ENCODE assay signal across 9 mouse cellular contexts in genomic region chr2:104847645-104848044, GRCm38 (mm10). TPM values are rescaled to one million over a fixed set of nuclear protein-coding genes. Genes with fewer than 3 reads are reported as not detected.
DNase-seq lines count a peak whose midpoint lies in the region; TF ChIP-seq lines count a peak whose summit lies in the region.
"Had no signal": no experiment of that assay in that cellular context is flagged by ENCODE, and none has a peak within 500 bp of the region (broad histone marks: within the 10 kb centered on the region; RNA-seq: fewer than 3 reads in every experiment).

No protein-coding gene starts in this region.

- H3K9ac ChIP-seq in heart, adult 2 months (ENCODE audit: low read depth, low read length), result no peak overlapping the region
- H3K9ac ChIP-seq: liver, embryonic 13.5 days had no signal

- H3K36me3 ChIP-seq in heart, adult 2 months (ENCODE audit: control insufficient read depth, insufficient read depth, low read length), result no peaks in the 10 kb centered on the region
- no peaks in the 10 kb centered on the region for H3K36me3 ChIP-seq in heart, embryonic 10.5 days
- H3K36me3 ChIP-seq in spleen, adult 2 months (ENCODE audit: control insufficient read depth, insufficient read depth, low read length), result no peaks in the 10 kb centered on the region
- H3K36me3 ChIP-seq: liver, embryonic 13.5 days had no signal

- no peak overlapping the region for H3K4me3 ChIP-seq in heart, adult 2 months
- H3K4me3 ChIP-seq in heart, embryonic 10.5 days, result no peak overlapping the region
- H3K4me3 ChIP-seq in spleen, adult 2 months (ENCODE audit: extremely low read depth, insufficient read depth, insufficient read length), result no peak overlapping the region
- H3K4me3 ChIP-seq: liver, embryonic 13.5 days had no signal

- H3K27me3 ChIP-seq in heart, adult 2 months (ENCODE audit: control insufficient read depth, insufficient read depth, low read length), result no peaks in the 10 kb centered on the region
- H3K27me3 ChIP-seq in heart, embryonic 10.5 days (ENCODE audit: insufficient read depth, poor library complexity, severe bottlenecking), result peaks cover 20% of the 10 kb centered on the region
- no peaks in the 10 kb centered on the region for H3K27me3 ChIP-seq in spleen, adult 2 months (ENCODE audit: control insufficient read depth, insufficient read depth, low read length)

- no peak for DNase-seq in heart, adult 2 months
- no peak for DNase-seq in heart, embryonic 10.5 days (ENCODE audit: low spot score)
- DNase-seq in spleen, adult 2 months (ENCODE audit: low read depth in 1 of 2, low spot score in 2 of 2), result peak; percentile 18 to 30
- DNase-seq in spleen, postnatal 4 days (ENCODE audit: low spot score in 2 of 2), result no peak
- peak; percentile 20 for DNase-seq in gonadal fat pad, adult 2 months (ENCODE audit: low read depth)
- peak; percentile 37 for DNase-seq in retina, postnatal 1 day
- DNase-seq in layer of hippocampus, adult 11-12 months (ENCODE audit: low spot score), result no peak
- no peak for DNase-seq in MN1 (ENCODE audit: low spot score)
- DNase-seq: liver, embryonic 13.5 days had no signal

- no peak for TF ChIP-seq EP300 in heart, adult 2 months (IDR thresholded peaks at IDR 0.05; ENCODE audit: insufficient read depth, low read depth, low read length)

- H3K9me3 ChIP-seq in heart, embryonic 10.5 days, result no peaks in the 10 kb centered on the region
- H3K9me3 ChIP-seq: liver, embryonic 13.5 days had no signal

- TF ChIP-seq POLR2A in heart, adult 2 months (IDR thresholded peaks at IDR 0.05; ENCODE audit: insufficient read depth, low read depth, low read length), result no peak
- TF ChIP-seq POLR2A in spleen, adult 2 months (IDR thresholded peaks at IDR 0.05; ENCODE audit: low read depth, low read length), result no peak

- peak; percentile 62 for TF ChIP-seq CTCF in heart, adult 2 months (IDR thresholded peaks at IDR 0.05)
- TF ChIP-seq CTCF in spleen, adult 2 months (IDR thresholded peaks at IDR 0.05; ENCODE audit: extremely low read depth, insufficient read depth, insufficient read length, insufficient replicate concordance), result 0 out of 2 replicates have a peak, but pooled peaks have one; percentile 22

- H3K4me1 ChIP-seq in heart, adult 2 months (ENCODE audit: control insufficient read depth, insufficient read depth, low read length), result peaks cover 4% of the 10 kb centered on the region
- peaks cover 13% of the 10 kb centered on the region for H3K4me1 ChIP-seq in heart, embryonic 10.5 days
- no peaks in the 10 kb centered on the region; the same call in 1 of the 2 replicates for H3K4me1 ChIP-seq in spleen, adult 2 months (ENCODE audit: control insufficient read depth, insufficient read depth, insufficient read length)

- 65% methylated on average over 2 of the region's 2 CpGs for WGBS in heart, adult 2 months
- 49% methylated on average over 2 of the region's 2 CpGs for WGBS in heart, embryonic 10.5 days
- 36% methylated on average over 2 of the region's 2 CpGs for WGBS in spleen, adult 2 months

- H3K27ac ChIP-seq in heart, adult 2 months, result no peak overlapping the region
- no peak overlapping the region for H3K27ac ChIP-seq in heart, embryonic 10.5 days
- H3K27ac ChIP-seq in spleen, adult 2 months (ENCODE audit: insufficient read depth, low read length), result no peak overlapping the region
- H3K27ac ChIP-seq: liver, embryonic 13.5 days had no signal

- no peaks in the 10 kb centered on the region for H3K79me2 ChIP-seq in heart, adult 2 months (replicated peaks; ENCODE audit: control insufficient read depth, insufficient read depth, low read length)

- intact Hi-C loops in heart, adult 2 months (cut with DNase I), result loop anchor here (5.0 kb wide), 1 partner anchor 385 kb away; no protein-coding TSS in a partner anchor

RNA-seq across cellular contexts. Expression of gene Prrg4, which starts 2.0 kb away (rescaled TPM):
- under 1 TPM; 0.61 to 0.94 TPM for total RNA-seq in heart, adult 2 months (2021)
- 0.29 and 0.32 TPM in 2 replicates for polyA plus RNA-seq in heart, adult 2 months (2012; rRNA removed)
- polyA plus RNA-seq in heart, embryonic 10.5 days (2016; fragmentation: Nextera tagmentation; extraction: Ambion mirVana), result 0.67 and 0.76 TPM in 2 replicates
- 0.14 and 0.32 TPM in 2 replicates for polyA plus RNA-seq in spleen, adult 2 months (2012; rRNA removed)
- polyA plus RNA-seq in gonadal fat pad, adult 2 months (2012; rRNA removed), result 0.47 and 0.96 TPM in 2 replicates

RNA-seq across cellular contexts. Expression of gene Ccdc73, which starts 20.0 kb away (rescaled TPM):
- 1 to 10 TPM; 2.5 to 4.9 TPM for total RNA-seq in heart, adult 2 months (2021)
- polyA plus RNA-seq in heart, adult 2 months (2012; rRNA removed), result 3.6 and 4.1 TPM in 2 replicates
- 4.0 and 4.6 TPM in 2 replicates for polyA plus RNA-seq in heart, embryonic 10.5 days (2016; fragmentation: Nextera tagmentation; extraction: Ambion mirVana)
- 0.66 and 1.1 TPM in 2 replicates for polyA plus RNA-seq in spleen, adult 2 months (2012; rRNA removed)
- 1.9 and 2.7 TPM in 2 replicates for polyA plus RNA-seq in gonadal fat pad, adult 2 months (2012; rRNA removed)

RNA-seq across cellular contexts. Expression of gene Qser1, which starts 31.1 kb away (rescaled TPM):
- total RNA-seq in heart, adult 2 months (2021), result 10 to 100 TPM; 26.4 to 30.2 TPM
- polyA plus RNA-seq in heart, adult 2 months (2012; rRNA removed), result 7.5 and 15.4 TPM in 2 replicates
- 7.4 and 8.3 TPM in 2 replicates for polyA plus RNA-seq in heart, embryonic 10.5 days (2016; fragmentation: Nextera tagmentation; extraction: Ambion mirVana)
- 1.6 and 1.7 TPM in 2 replicates for polyA plus RNA-seq in spleen, adult 2 months (2012; rRNA removed)
- polyA plus RNA-seq in gonadal fat pad, adult 2 months (2012; rRNA removed), result 5.1 and 5.9 TPM in 2 replicates

Comparison
In these comparisons a context has a peak if more than half of its experiments do, and no peak if none do; other contexts are left out.
1. DNase-seq: peak in spleen, adult 2 months (2 of 2), gonadal fat pad, adult 2 months (single experiment) and retina, postnatal 1 day (single experiment); none in heart, adult 2 months (0 of 2), heart, embryonic 10.5 days (single experiment), spleen, postnatal 4 days (0 of 2), layer of hippocampus, adult 11-12 months (single experiment) and MN1 (single experiment).